Mouse (Mus musculus) CH12.LX (cell line): ENCODE measurements around the gene Fah.

Source experiments
- BHLHE40 ChIP-seq: IDR thresholded peaks from 2 replicates; pipeline ENCODE4 v1.6.1; 2011; ENCODE audit warnings: mild to moderate bottlenecking, low read depth, low read length, improper control_type of control experiment
- CHD2 ChIP-seq: IDR thresholded peaks from 2 replicates; pipeline ENCODE4 v1.6.1; 2011; ENCODE audit warnings: low read length, improper control_type of control experiment
- CTCF ChIP-seq, 2 experiments: IDR thresholded peaks in 1 of 2; conservative IDR thresholded peaks in 1 of 2; 2 replicates each; pipeline ENCODE4 v1.5.1; 2011 to 2012; ENCODE audit warnings: low read depth in 2 of 2, low read length in 2 of 2, improper control_type of control experiment in 1 of 2, inconsistent platforms in 1 of 2, mild to moderate bottlenecking in 1 of 2, moderate library complexity in 1 of 2
- E2F4 ChIP-seq: IDR thresholded peaks from 2 replicates; pipeline ENCODE4 v1.6.1; 2011; ENCODE audit warnings: low read depth, low read length, improper control_type of control experiment; ENCODE audit not compliant: insufficient replicate concordance
- EP300 ChIP-seq: IDR thresholded peaks from 2 replicates; pipeline ENCODE4 v1.6.1; 2011; ENCODE audit warnings: low read length, improper control_type of control experiment
- HCFC1 ChIP-seq: IDR thresholded peaks from 2 replicates; pipeline ENCODE4 v1.6.1; 2012; ENCODE audit warnings: low read depth, mild to moderate bottlenecking, inconsistent platforms, low read length, improper control_type of control experiment
- MAX ChIP-seq: IDR thresholded peaks from 2 replicates; pipeline ENCODE4 v1.6.1; 2011; ENCODE audit warnings: low read length, improper control_type of control experiment
- MAZ ChIP-seq: IDR thresholded peaks from 2 replicates; pipeline ENCODE4 v1.6.1; 2012; ENCODE audit warnings: low read depth, mild to moderate bottlenecking, inconsistent platforms, low read length, improper control_type of control experiment, moderate library complexity
- NRF1 ChIP-seq: IDR thresholded peaks from 2 replicates; pipeline ENCODE4 v1.6.1; 2014; ENCODE audit warnings: low read depth, mild to moderate bottlenecking, inconsistent platforms, low read length, improper control_type of control experiment, moderate library complexity
- POLR2A ChIP-seq: IDR thresholded peaks from 2 replicates; pipeline ENCODE4 v1.6.1; 2011; ENCODE audit warnings: low read depth, mild to moderate bottlenecking, improper control_type of control experiment, low read length
- SMC3 ChIP-seq: IDR thresholded peaks from 2 replicates; pipeline ENCODE4 v1.6.1; 2011; ENCODE audit warnings: low read depth, low read length, improper control_type of control experiment
- ZKSCAN1 ChIP-seq: IDR thresholded peaks from 2 replicates; pipeline ENCODE4 v1.6.1; 2012; ENCODE audit warnings: low read depth, inconsistent platforms, low read length, improper control_type of control experiment, borderline replicate concordance
- ZNF384 ChIP-seq: IDR thresholded peaks from 2 replicates; pipeline ENCODE4 v1.6.1; 2012; ENCODE audit warnings: low read depth, low read length, improper control_type of control experiment, inconsistent platforms

GRCm38 (mm10) chr7:84560500-84560899 lies 46.0 kb downstream of the Fah start:
- TF ChIP-seq BHLHE40 (no peak), CTCF (conservative IDR thresholded peaks at IDR 0.05 in 1 of 2, IDR thresholded peaks at IDR 0.05 in 1 of 2; ENCODE audit: low read depth in 2 of 2, low read length in 2 of 2) (no peak), MAX (no peak), SMC3 (no peak), ZNF384 (no peak), CHD2 (no peak), ZKSCAN1 (no peak), MAZ (no peak), NRF1 (no peak), HCFC1 (no peak), POLR2A (no peak), EP300 (no peak), E2F4 (no peak)
